7 mouse cellular contexts compared by ENCODE assay signal in genomic region chr1:121430938-121431928, GRCm38 (mm10). TPM values are rescaled to one million over a fixed set of nuclear protein-coding genes. Genes with fewer than 3 reads are reported as not detected.
DNase-seq lines count a peak whose midpoint lies in the region; ATAC-seq lines count a peak whose summit lies in the region.

Gene Ccdc93 (plus strand): TSS chr1:121431049.

- no peak within 1 kb of the TSS for H3K27ac ChIP-seq in embryonic facial prominence, embryonic 12.5 days
- no peak within 1 kb of the TSS for H3K27ac ChIP-seq in limb, embryonic 11.5 days (replicated peaks; ENCODE audit: low read depth, low read length)
- no peak within 1 kb of the TSS; the same call in 1 of the 2 replicates for H3K27ac ChIP-seq in midbrain, embryonic 14.5 days (replicated peaks; ENCODE audit: low read depth, low read length)

- peak within 1 kb of the TSS; percentile 88 for H3K4me3 ChIP-seq in embryonic facial prominence, embryonic 12.5 days
- H3K4me3 ChIP-seq in limb, embryonic 11.5 days (ENCODE audit: low read depth, low read length): peak within 1 kb of the TSS; percentile 78
- H3K4me3 ChIP-seq in midbrain, embryonic 14.5 days (replicated peaks; ENCODE audit: low read depth, low read length): peak within 1 kb of the TSS; percentile 88

- H3K27me3 ChIP-seq in embryonic facial prominence, embryonic 12.5 days: no peaks in the 10 kb centered on the region
- H3K27me3 ChIP-seq in limb, embryonic 11.5 days (ENCODE audit: control insufficient read depth, insufficient read depth, low read length): no peaks in the 10 kb centered on the region
- no peaks in the 10 kb centered on the region for H3K27me3 ChIP-seq in midbrain, embryonic 14.5 days (ENCODE audit: control insufficient read depth, insufficient read depth, low read length)

- peak within 1 kb of the TSS; percentile 86 for H3K9ac ChIP-seq in embryonic facial prominence, embryonic 12.5 days
- H3K9ac ChIP-seq in limb, embryonic 11.5 days (ENCODE audit: low read length): peak within 1 kb of the TSS; percentile 70
- H3K9ac ChIP-seq in midbrain, embryonic 14.5 days (replicated peaks; ENCODE audit: low read length): peak within 1 kb of the TSS; percentile 88

- peak; percentile 100 for DNase-seq in adrenal gland, postnatal 25 days
- peak; percentile 100 for DNase-seq in heart, adult 11 months
- peak; percentile 99 for DNase-seq in kidney, adult 18-20 months
- peak; percentile 99 for DNase-seq in limb, embryonic 11.5 days (ENCODE audit: low spot score)
- peak; percentile 99 for DNase-seq in midbrain, embryonic 14.5 days
- peak; percentile 99 to 100 for DNase-seq in spleen, adult 18-20 months

- no peaks in the 10 kb centered on the region for H3K9me3 ChIP-seq in embryonic facial prominence, embryonic 12.5 days
- no peaks in the 10 kb centered on the region for H3K9me3 ChIP-seq in limb, embryonic 11.5 days (ENCODE audit: control insufficient read depth, low read length)
- H3K9me3 ChIP-seq in midbrain, embryonic 14.5 days (ENCODE audit: control insufficient read depth, low read length): no peaks in the 10 kb centered on the region

- H3K4me1 ChIP-seq in embryonic facial prominence, embryonic 12.5 days: peaks cover 7% of the 10 kb centered on the region; the same call in 1 of the 2 replicates
- no peaks in the 10 kb centered on the region for H3K4me1 ChIP-seq in limb, embryonic 11.5 days (ENCODE audit: control insufficient read depth, insufficient read depth, low read length)
- H3K4me1 ChIP-seq in midbrain, embryonic 14.5 days (ENCODE audit: control insufficient read depth, insufficient read depth, low read length): peaks cover 12% of the 10 kb centered on the region

- H3K4me2 ChIP-seq in embryonic facial prominence, embryonic 12.5 days (replicated peaks): peak within 1 kb of the TSS; percentile 86
- H3K4me2 ChIP-seq in limb, embryonic 11.5 days (ENCODE audit: low read depth, severe bottlenecking): peak within 1 kb of the TSS; percentile 82
- peak within 1 kb of the TSS; percentile 86 for H3K4me2 ChIP-seq in midbrain, embryonic 14.5 days (ENCODE audit: low read length)

- under 1% methylated on average over 47 of the region's 47 CpGs for WGBS in embryonic facial prominence, embryonic 12.5 days
- WGBS in limb, embryonic 11.5 days: under 1% methylated on average over 47 of the region's 47 CpGs
- WGBS in midbrain, embryonic 14.5 days: under 1% methylated on average over 47 of the region's 47 CpGs

- H3K36me3 ChIP-seq in embryonic facial prominence, embryonic 12.5 days: peaks cover 6% of the 10 kb centered on the region
- no peaks in the 10 kb centered on the region for H3K36me3 ChIP-seq in limb, embryonic 11.5 days (ENCODE audit: control insufficient read depth, insufficient read depth, low read length)
- H3K36me3 ChIP-seq in midbrain, embryonic 14.5 days (ENCODE audit: control insufficient read depth, insufficient read depth, low read length): peaks cover 8% of the 10 kb centered on the region; the same call in 1 of the 2 replicates

- ATAC-seq in embryonic facial prominence, embryonic 12.5 days (ENCODE audit: insufficient number of reproducible peaks, insufficient read depth, low FRiP score, low TSS enrichment): peak; percentile 87
- peak; percentile 96 for ATAC-seq in limb, embryonic 11.5 days (ENCODE audit: insufficient number of reproducible peaks, low FRiP score, low TSS enrichment, low read depth)
- ATAC-seq in midbrain, embryonic 14.5 days (ENCODE audit: low FRiP score, low TSS enrichment): peak; percentile 92

RNA-seq across cellular contexts. Expression of gene Ccdc93, which starts in this region (rescaled TPM):
- 22.7 and 25.6 TPM in 2 replicates for total RNA-seq in adrenal gland, postnatal 25 days (2021)
- polyA plus RNA-seq in embryonic facial prominence, embryonic 12.5 days (2016; fragmentation: Nextera tagmentation; extraction: Ambion mirVana): 16.3 and 17.3 TPM in 2 replicates
- 10.8 and 12.6 TPM in 2 replicates for polyA plus RNA-seq in limb, embryonic 11.5 days (2014; fragmentation: Nextera tagmentation; extraction: Ambion mirVana)
- polyA plus RNA-seq in midbrain, embryonic 14.5 days (2014; fragmentation: Nextera tagmentation; extraction: Ambion mirVana): 10.6 and 11.5 TPM in 2 replicates
